Mouse (Mus musculus) kidney, postnatal 0 days (tissue): ENCODE results near the gene Chsy1. TPM values are rescaled to one million over a fixed set of nuclear protein-coding genes. Genes with fewer than 3 reads are reported as not detected.

ENCODE experiments used
- ATAC-seq: fragments of 200-750 bp; cut with Nextera tagmentation; replicated peaks from 2 replicates; pipeline ENCODE4 v1.8.0; 2017; ENCODE audit warnings: low read depth, moderate number of reproducible peaks, moderate TSS enrichment, moderate library complexity; ENCODE audit not compliant: low FRiP score
- DNase-seq: peaks from one replicate; pipeline ENCODE4 v3.0.0-alpha.2; 2016; ENCODE audit warnings: low spot score
- H3K27ac ChIP-seq: fragments of 300-500 bp; sonication (generic); 2 replicates; pipeline ENCODE4 v1.5.1; 2014; ENCODE audit warnings: mild to moderate bottlenecking
- H3K27me3 ChIP-seq: fragments of 300-500 bp; sonication (generic); 2 replicates; pipeline ENCODE4 v1.6.1; 2014; ENCODE audit warnings: low read length, mixed read lengths; ENCODE audit not compliant: insufficient read depth
- H3K36me3 ChIP-seq: fragments of 300-500 bp; sonication (generic); 2 replicates; pipeline ENCODE4 v1.6.1; 2014; ENCODE audit warnings: low read length, mixed read lengths; ENCODE audit not compliant: insufficient read depth
- H3K4me1 ChIP-seq: fragments of 300-500 bp; sonication (generic); replicated peaks from 2 replicates; pipeline ENCODE4 v1.6.1; 2014; ENCODE audit warnings: antibody characterized with exemption, low read length, mixed read lengths; ENCODE audit not compliant: insufficient read depth
- H3K4me2 ChIP-seq: fragments of 300-500 bp; sonication (generic); 2 replicates; pipeline ENCODE4 v1.6.1; 2014; ENCODE audit warnings: mild to moderate bottlenecking, low read length, moderate library complexity, mixed read lengths
- H3K4me3 ChIP-seq: fragments of 300-500 bp; sonication (generic); replicated peaks from 2 replicates; pipeline ENCODE4 v1.5.1; 2014; ENCODE audit warnings: low read depth, low read length
- H3K9ac ChIP-seq: fragments of 300-500 bp; sonication (generic); 2 replicates; pipeline ENCODE4 v1.6.1; 2014; ENCODE audit warnings: low read depth, low read length
- H3K9me3 ChIP-seq: fragments of 300-500 bp; sonication (generic); replicated peaks from 2 replicates; pipeline ENCODE4 v1.6.1; 2016; ENCODE audit warnings: low read length, inconsistent platforms, mixed read lengths
- CTCF ChIP-seq: IDR thresholded peaks from 2 replicates; pipeline ENCODE4 v1.5.1; 2016; ENCODE audit warnings: antibody characterized with exemption, low read depth, mild to moderate bottlenecking, moderate library complexity
- WGBS: fragments of 180-500 bp; shearing (Covaris S2); extraction: QIAGEN DNeasy Blood & Tissue Kit; methylation state at CpG from one replicate; pipeline ENCODE4 v1.1.7; 2014; 5-methylcytosine and 5-hydroxymethylcytosine counted together
- polyA plus RNA-seq: library from polyadenylated mRNA; unstranded; fragments of >200 nt; fragmentation: Nextera tagmentation; extraction: Ambion mirVana; gene quantifications from 2 replicates; pipeline ENCODE4 v1.2.1, GENCODE M21; 2015

Gene Chsy1
- polyA plus RNA-seq: 12.0 and 12.2 TPM in 2 replicates

- peak; percentile 85 for ATAC-seq
- H3K27ac ChIP-seq: peak within 1 kb of the TSS; percentile 87
- no peak; the same call in 1 of the 2 replicates for TF ChIP-seq CTCF
- H3K4me3 ChIP-seq: peak within 1 kb of the TSS; percentile 76
- no peaks in the 10 kb centered on the region for H3K36me3 ChIP-seq
- H3K9me3 ChIP-seq: no peaks in the 10 kb centered on the region
- H3K4me1 ChIP-seq: peaks cover 6% of the 10 kb centered on the region; the same call in 1 of the 2 replicates
- H3K4me2 ChIP-seq: peak within 1 kb of the TSS; percentile 91
- H3K27me3 ChIP-seq: no peaks in the 10 kb centered on the region
- under 1% methylated on average over 55 of the region's 123 CpGs for WGBS
- peak; percentile 94 for DNase-seq
- H3K9ac ChIP-seq: peak within 1 kb of the TSS; percentile 89
Measured at GRCm38 (mm10) chr7:66108961-66109854, at the start of gene Chsy1. Gene Chsy1 (plus strand): TSS chr7:66109515.

- Histone ChIP-seq H3K4me1 (no peaks in the 10 kb centered on the region; the same call in 1 of the 2 replicates), H3K9me3 (no peaks in the 10 kb centered on the region), H3K4me2 (peak overlapping the region; percentile 91), H3K4me3 (peak overlapping the region; percentile 96), H3K27ac (peak overlapping the region; percentile 60), H3K9ac (peak overlapping the region; percentile 82), H3K27me3 (no peaks in the 10 kb centered on the region), H3K36me3 (peaks cover 18% of the 10 kb centered on the region)
- DNase-seq (peak; percentile 95), ATAC-seq (peak; percentile 91)
- WGBS: under 1% methylated on average over 64 of the region's 64 CpGs
- peak; percentile 16; the same call in 1 of the 2 replicates for TF ChIP-seq CTCF
Measured at GRCm38 (mm10) chr7:66060066-66060956, 49.0 kb upstream of the Chsy1 start.

GRCm38 (mm10) chr7:66061057-66061456 is 48.3 kb upstream of the Chsy1 start:
- Histone ChIP-seq H3K4me3 (peak overlapping the region; percentile 96), H3K36me3 (peaks cover 24% of the 10 kb centered on the region), H3K27ac (peak overlapping the region; percentile 60; the same call in 1 of the 2 replicates), H3K4me2 (peak overlapping the region; percentile 91), H3K9ac (peak overlapping the region; percentile 82), H3K4me1 (no peaks in the 10 kb centered on the region; the same call in 1 of the 2 replicates), H3K27me3 (no peaks in the 10 kb centered on the region), H3K9me3 (no peaks in the 10 kb centered on the region)
- under 1% methylated on average over 14 of the region's 14 CpGs for WGBS
- no peak for ATAC-seq
- no peak for DNase-seq
- no peak for TF ChIP-seq CTCF

- H3K9me3 ChIP-seq: no peaks in the 10 kb centered on the region
- no peak overlapping the region for H3K4me2 ChIP-seq
- peaks cover 35% of the 10 kb centered on the region for H3K36me3 ChIP-seq
- WGBS: 54% methylated on average over 2 of the region's 2 CpGs
- no peak overlapping the region for H3K4me3 ChIP-seq
- no peak overlapping the region for H3K27ac ChIP-seq
- TF ChIP-seq CTCF: no peak
- DNase-seq (peak; percentile 12), ATAC-seq (no peak)
- 0 out of 2 replicates have a peak, but pooled peaks cover 7% of the 10 kb centered on the region for H3K4me1 ChIP-seq
- no peaks in the 10 kb centered on the region for H3K27me3 ChIP-seq
- H3K9ac ChIP-seq: no peak overlapping the region
Measured at GRCm38 (mm10) chr7:66076411-66076810, 32.9 kb upstream of the Chsy1 start.

GRCm38 (mm10) chr7:66079364-66080230 is 29.7 kb upstream of the Chsy1 start, which contains the start of gene Selenos:
Gene Selenos (plus strand): TSS chr7:66079649.
- Histone ChIP-seq H3K27ac (peak within 1 kb of the TSS; percentile 91), H3K9ac (peak within 1 kb of the TSS; percentile 86), H3K9me3 (no peaks in the 10 kb centered on the region), H3K4me2 (peak within 1 kb of the TSS; percentile 89), H3K36me3 (peaks cover 28% of the 10 kb centered on the region), H3K4me1 (0 out of 2 replicates have a peak, but pooled peaks cover 7% of the 10 kb centered on the region), H3K27me3 (no peaks in the 10 kb centered on the region), H3K4me3 (peak within 1 kb of the TSS; percentile 78)
- ATAC-seq: peak; percentile 100
- under 1% methylated on average over 62 of the region's 65 CpGs for WGBS
- peak; percentile 98 for DNase-seq
- no peak for TF ChIP-seq CTCF
